Mouse (Mus musculus) bone marrow, adult 2 months (tissue): Measurements from ENCODE around the gene Dyrk4.

ENCODE experiments used
- CTCF ChIP-seq: fragments of 200-500 bp; IDR thresholded peaks from 2 replicates; pipeline ENCODE4 v1.5.1; 2011; ENCODE audit warnings: low read length, control low read depth; ENCODE audit not compliant: control insufficient read depth, insufficient read depth
- POLR2A ChIP-seq: fragments of 200-500 bp; IDR thresholded peaks from 2 replicates; pipeline ENCODE4 v1.6.1; 2011; ENCODE audit warnings: low read depth, mild to moderate bottlenecking, control low read depth, low read length, borderline replicate concordance; ENCODE audit not compliant: control insufficient read depth

- TF ChIP-seq CTCF (no peak), POLR2A (no peak)
These were observed 44.8 kb upstream of the Dyrk4 start for GRCm38 (mm10) chr6:126966241-126967026.
